Mouse (Mus musculus) adrenal gland, postnatal 14 days (tissue): Measurements from ENCODE around the gene Psmd11. TPM values are rescaled to one million over a fixed set of nuclear protein-coding genes. Genes with fewer than 3 reads are reported as not detected.

Experiments used
- DNase-seq: peaks from one replicate; pipeline ENCODE4 v3.0.0; 2021; ENCODE audit warnings: mixed read lengths
- total RNA-seq: library from RNA; stranded (reverse); gene quantifications from 2 replicates; pipeline ENCODE4 v1.2.3, GENCODE M21; 2021

The Psmd11 gene
- total RNA-seq, 1 experiment from 2014 or later = 132 TPM

GRCm38 (mm10) chr11:80504519-80505385 lies 76.3 kb downstream of the Psmd11 start:
- no peak for DNase-seq

GRCm38 (mm10) chr11:80505581-80505980 lies 77.2 kb downstream of the Psmd11 start:
- DNase-seq = no peak

GRCm38 (mm10) chr11:80506483-80506882 lies 78.1 kb downstream of the Psmd11 start:
- DNase-seq = no peak

DNA sequence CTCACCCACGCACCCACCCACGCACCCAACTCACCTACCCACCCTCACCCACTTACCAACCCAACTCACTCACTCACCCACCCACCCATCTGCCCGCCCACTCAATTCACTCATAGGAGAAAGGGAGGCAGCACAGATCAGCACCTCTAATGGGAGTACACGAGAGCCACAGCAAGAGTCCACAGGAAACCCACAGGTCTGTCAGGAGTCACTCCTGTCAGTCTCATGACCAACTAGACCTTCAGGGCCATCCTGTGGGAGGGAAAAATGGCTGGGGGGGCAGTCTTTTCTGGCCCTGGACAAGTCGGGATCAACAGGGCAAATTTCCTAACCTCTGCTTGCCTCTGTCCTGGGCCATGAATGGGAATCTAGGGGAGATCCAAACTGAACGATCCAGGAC lies 79.4 kb downstream of the Psmd11 start:
- no peak for DNase-seq

DNA sequence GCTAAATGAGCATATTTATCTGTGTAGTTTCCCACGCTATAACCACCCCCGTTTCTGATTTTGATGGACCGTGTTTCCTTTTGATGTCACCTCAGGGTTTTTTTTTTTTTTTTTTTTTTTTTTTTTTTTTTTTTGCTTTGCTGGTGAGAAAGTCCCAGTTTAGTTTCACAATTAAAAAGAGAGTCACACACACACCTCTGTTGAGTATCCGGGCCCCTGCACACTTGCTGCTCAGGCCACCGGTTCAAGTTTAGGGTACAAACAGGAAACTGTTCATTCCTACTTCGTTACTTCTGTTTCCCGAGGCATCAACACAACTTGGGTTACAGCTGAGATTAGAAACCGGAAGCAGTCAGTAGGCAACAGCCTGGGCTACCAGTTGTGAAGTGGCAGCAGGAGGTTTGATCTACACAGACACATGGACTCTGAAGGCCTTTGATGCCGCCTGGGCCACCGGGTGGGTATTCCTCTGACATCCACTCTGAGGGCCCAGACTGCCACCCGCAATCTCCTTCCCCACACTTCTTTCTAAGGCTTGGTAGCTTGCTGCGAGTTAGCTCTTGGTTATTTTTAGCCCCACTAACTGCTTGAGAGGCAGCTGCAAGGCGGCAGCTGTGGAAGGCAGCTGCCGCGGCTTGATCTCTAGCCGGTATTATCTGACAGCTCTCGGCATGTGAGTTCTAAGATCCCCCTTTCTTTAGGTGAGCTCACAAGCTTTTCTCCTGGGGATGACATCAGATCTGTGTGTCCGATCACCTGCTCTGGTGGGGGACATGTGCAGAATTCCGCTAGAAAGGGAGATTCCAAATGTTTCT lies 80.2 kb downstream of the Psmd11 start:
- DNase-seq = peak; percentile 22

- no peak for DNase-seq
Measured at GRCm38 (mm10) chr11:80509176-80509506, 80.7 kb downstream of the Psmd11 start.

DNA sequence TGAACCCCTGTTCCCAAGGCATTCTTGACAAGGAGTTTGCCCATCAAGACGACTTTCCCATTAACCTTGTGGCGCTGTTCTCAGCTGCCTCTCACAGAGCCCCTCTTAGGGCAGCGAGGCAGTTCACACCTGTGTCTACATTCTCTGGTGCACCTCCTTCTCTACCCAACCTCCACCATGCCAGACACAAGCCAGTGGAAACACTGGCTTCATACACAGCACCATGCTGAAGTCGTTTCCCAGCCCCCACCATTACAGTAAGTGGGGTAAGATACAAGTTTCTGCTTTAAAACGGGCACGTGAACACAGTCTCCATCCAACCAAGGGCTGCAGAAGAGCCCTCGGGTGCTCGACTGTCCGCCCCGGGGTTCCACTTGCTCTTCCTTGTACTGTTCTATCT lies 81.7 kb downstream of the Psmd11 start:
- DNase-seq = no peak

DNA sequence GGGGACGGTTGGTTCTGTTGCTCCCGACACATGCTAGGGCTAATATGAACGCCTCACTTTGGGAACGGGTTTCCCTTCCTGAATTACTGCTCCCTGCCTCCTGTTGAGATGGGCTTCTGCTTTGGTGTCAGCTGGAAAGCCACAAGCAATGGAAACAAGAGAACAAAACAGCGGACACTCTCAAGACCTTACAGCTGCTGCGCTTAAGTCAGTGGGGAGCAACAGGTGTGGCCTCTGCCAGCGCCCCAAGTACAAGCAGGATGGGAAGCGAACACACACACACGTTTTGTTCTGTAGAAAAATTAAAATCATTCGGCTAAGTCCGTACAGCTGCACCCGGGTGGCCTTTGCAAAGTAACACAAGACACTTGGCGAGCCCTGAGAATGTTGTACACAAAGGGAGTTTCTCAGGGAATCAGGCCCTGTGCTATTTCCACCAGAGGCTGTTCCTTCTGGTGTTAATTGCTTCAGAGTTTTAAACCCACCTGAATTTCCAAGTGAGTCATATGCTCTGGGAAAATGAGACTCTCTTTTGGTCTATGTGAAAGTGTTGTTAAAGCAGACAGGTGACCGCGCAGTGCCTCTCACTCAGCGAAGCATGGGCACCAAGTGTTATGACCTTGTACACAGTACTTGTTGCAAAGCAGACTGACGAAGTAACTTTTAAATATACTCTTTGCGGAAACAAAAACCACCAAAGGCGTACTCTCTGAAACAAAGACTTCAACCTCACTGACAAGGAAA lies 84.1 kb downstream of the Psmd11 start:
- DNase-seq = no peak

DNA sequence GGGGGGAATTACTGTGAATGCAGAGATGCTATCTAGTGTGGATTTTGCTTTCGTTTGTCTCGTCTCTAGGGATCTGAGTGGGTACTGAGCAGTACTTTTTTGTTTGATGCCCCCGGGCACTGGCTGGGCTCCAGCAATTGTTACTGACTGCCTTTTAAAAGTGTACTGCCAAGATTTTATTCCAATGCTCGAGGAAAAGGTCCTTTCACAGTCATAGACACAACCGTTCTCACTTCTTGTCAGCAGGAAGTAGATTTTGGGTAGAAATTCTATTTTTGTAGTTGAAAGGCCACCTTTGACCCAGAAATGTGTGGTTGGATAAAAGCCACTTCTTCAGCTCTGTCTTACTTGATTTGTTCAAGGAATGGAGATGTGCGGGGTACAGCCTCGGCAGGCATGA lies 85.4 kb downstream of the Psmd11 start:
- no peak for DNase-seq

- no peak for DNase-seq
Measured at GRCm38 (mm10) chr11:80515346-80515745, 86.9 kb downstream of the Psmd11 start.

- DNase-seq = no peak
Measured at GRCm38 (mm10) chr11:80515895-80516294, 87.5 kb downstream of the Psmd11 start.

- DNase-seq = no peak
Measured at GRCm38 (mm10) chr11:80518421-80519367, 90.3 kb downstream of the Psmd11 start.

- no peak for DNase-seq
Measured at GRCm38 (mm10) chr11:80521148-80521547, 92.7 kb downstream of the Psmd11 start.

Other genes with a start within 250 kb of the Psmd11 start
- 7.8 and 9.4 TPM in 2 replicates for gene Rnf135, start 244.8 kb upstream of the Psmd11 start, total RNA-seq
- 66.5 and 69.1 TPM in 2 replicates for gene Rhot1, start 219.6 kb upstream of the Psmd11 start, total RNA-seq
- gene Rhbdl3, start 127.7 kb upstream of the Psmd11 start, total RNA-seq = 2.6 and 3.2 TPM in 2 replicates
- gene 5730455P16Rik, start 50.6 kb upstream of the Psmd11 start, total RNA-seq = 12.7 and 20.4 TPM in 2 replicates
- 154 and 176 TPM in 2 replicates for gene Zfp207, start 45.3 kb upstream of the Psmd11 start, total RNA-seq
- 2.6 and 4.7 TPM in 2 replicates for gene Cdk5r1, start 48.4 kb downstream of the Psmd11 start, total RNA-seq